Mouse (Mus musculus) mesoderm, embryonic 11.5 days (tissue): ENCODE data around the gene Bsn.
"Not testable (repeated sequence)": the region's sequence is repeated elsewhere in the genome, so short reads cannot be mapped to it uniquely, and the experiment has no call there.

Source experiments
- DNase-seq: peaks from one replicate; pipeline ENCODE4 v3.0.0-alpha.2; 2012; ENCODE audit warnings: low read depth, low spot score

The Bsn gene

GRCm38 (mm10) chr9:108196920-108197677 is 6.9 kb upstream of the Bsn start:
- no peak for DNase-seq

GRCm38 (mm10) chr9:108196222-108196621 is 6.0 kb upstream of the Bsn start:
- not testable (repeated sequence) for DNase-seq

- no peak for DNase-seq
These were observed 747 bp downstream of the Bsn start for GRCm38 (mm10) chr9:108189488-108189786.

GRCm38 (mm10) chr9:108189023-108189422 is 1.2 kb downstream of the Bsn start:
- no peak for DNase-seq

DNA sequence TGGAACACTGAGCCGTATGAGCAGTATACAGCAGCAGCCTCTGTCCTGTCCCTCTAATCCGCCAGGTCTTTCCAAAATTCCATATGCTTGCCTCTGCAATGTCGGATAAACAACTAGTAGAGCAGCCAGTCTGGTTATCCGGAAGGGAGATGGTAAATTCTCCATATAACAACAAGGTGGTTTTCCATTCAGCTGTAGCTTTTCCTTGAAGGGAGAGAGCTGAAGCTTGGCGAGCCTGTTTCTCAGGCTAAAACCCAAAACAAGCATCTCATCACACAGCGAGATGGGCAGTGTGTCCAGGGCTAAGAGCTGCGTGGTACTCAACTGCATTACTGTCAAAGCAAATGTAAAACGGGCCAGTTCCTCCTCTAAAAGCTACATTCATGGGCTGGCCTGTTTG is 1.7 kb downstream of the Bsn start:
- no peak for DNase-seq

- no peak for DNase-seq
These were observed 2.6 kb downstream of the Bsn start for GRCm38 (mm10) chr9:108187616-108188015.

GRCm38 (mm10) chr9:108185786-108186185 is 4.4 kb downstream of the Bsn start:
- DNase-seq: no peak

DNA sequence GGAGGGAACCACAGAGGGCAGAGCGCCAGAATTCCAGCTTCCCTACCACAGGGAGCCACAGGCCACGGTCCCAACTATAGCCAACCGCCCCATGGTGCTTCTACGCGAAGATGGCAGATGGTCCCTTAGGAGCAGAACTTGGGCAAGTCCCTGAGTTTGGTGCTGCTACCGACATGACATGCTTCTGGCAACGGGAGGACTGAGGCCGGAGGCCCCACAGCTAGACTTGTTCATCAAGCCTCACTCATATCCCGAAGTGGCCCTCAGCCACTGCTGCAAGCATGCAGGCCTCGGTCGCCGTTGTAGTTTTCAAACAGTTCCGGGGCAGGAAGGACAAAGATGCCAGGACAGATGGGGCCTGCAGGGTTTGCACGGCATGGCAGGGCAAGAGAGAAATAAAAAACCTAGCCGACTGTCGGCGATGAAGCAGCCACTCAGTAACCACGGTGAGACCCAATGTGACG is 6.6 kb downstream of the Bsn start:
- DNase-seq: no peak

DNA sequence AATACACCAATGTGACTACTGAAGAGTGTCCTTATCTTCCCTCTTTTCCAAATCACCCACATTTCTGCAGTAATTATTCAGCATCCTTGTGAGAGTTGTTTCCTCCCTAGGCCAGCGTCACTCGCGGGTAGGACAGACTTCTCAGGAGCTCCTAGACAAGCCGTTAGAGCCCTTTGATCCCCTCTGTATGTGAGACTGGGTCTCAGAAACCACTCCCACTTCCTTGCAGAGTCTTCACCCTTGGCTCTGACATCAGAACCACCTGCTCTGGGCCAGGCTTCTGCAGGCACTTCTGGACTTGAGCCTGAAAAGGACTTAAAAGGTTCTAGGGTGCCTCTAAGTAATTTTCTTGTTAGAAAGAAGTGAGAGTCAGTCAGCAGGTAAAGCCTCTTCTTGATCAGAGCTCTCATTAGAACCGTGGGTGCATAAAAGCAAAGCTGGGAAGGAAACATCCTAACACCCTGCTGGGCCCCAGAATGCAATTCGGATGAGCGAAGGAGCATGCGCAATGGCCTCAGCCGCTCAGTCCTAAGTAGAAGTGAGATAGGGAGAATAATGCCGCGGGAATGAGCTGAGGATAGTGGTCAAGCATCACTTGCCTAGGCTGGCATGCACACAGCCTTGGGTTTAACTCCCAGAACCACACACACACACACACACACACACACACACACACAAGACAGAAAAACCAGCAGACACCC is 7.2 kb downstream of the Bsn start:
- no peak for DNase-seq

- DNase-seq: no peak
These were observed 11.8 kb downstream of the Bsn start for GRCm38 (mm10) chr9:108178391-108178790.

- DNase-seq: no peak
These were observed 14.9 kb downstream of the Bsn start for GRCm38 (mm10) chr9:108175116-108175838.

GRCm38 (mm10) chr9:108172777-108173350 is 17.3 kb downstream of the Bsn start:
- DNase-seq: no peak

GRCm38 (mm10) chr9:108169751-108170150 is 20.4 kb downstream of the Bsn start:
- no peak for DNase-seq

- no peak for DNase-seq
These were observed 25.0 kb downstream of the Bsn start for GRCm38 (mm10) chr9:108165143-108165542.

- DNase-seq: no peak
These were observed 26.4 kb downstream of the Bsn start for GRCm38 (mm10) chr9:108163646-108164284.

DNA sequence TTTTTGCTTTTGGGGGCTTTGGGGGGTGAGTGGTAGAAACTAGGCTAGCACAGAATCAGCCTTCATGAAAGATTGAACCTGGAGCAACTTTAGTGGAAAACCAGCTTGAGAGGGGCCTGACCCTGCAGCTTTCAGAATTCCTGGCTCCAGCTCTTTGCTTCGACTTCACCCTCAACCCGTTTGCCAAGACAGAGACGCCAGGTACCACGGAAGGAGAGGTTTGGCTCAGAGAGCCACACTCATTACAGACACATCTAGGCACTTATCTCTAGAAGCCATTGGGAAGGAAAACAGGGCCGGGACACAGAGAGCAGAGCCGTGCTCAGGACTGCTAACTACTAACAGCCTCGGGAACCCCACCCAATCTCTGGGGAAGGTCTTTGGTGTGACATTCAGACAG is 32.3 kb downstream of the Bsn start:
- DNase-seq: no peak

DNA sequence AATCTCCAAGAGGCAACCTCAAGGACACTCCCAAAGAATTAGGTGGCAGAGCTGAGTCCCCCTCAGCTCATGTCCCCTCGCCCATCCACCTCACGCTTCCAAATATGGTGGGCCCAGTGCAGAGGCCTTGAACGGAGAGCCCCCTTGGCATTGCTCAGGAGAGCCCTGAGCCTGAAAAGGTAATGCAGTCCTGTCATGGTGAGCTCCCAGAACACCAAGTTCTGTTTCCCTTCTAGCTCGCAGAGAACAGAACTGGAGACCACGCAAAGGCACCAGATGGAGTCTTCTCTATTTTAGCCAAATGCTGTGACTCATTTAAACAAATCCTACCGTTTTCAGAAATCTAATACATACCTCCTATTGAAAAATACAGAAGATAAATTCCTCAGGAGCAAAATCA is 32.7 kb downstream of the Bsn start:
- no peak for DNase-seq

DNA sequence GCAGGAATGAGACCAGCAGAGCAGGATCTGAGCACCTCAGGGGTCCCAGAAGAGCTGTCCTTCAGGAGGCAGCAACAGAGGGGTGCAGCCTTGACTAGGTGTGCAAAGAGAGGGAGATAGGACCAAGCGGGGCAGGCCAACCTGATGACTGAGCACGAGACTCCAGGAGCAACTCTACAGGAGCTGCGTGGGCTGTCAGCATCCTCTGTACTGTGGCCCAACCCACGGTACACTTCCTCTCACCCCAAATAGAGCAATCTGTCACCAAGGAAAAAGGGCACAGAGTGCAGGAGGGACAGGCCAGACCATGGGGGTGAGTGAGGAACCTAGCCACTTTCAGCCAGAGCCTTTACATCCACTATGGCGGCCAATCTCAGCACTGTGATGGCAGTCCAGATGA is 33.4 kb downstream of the Bsn start:
- DNase-seq: no peak

GRCm38 (mm10) chr9:108154814-108155213 is 35.4 kb downstream of the Bsn start:
- no peak for DNase-seq

DNA sequence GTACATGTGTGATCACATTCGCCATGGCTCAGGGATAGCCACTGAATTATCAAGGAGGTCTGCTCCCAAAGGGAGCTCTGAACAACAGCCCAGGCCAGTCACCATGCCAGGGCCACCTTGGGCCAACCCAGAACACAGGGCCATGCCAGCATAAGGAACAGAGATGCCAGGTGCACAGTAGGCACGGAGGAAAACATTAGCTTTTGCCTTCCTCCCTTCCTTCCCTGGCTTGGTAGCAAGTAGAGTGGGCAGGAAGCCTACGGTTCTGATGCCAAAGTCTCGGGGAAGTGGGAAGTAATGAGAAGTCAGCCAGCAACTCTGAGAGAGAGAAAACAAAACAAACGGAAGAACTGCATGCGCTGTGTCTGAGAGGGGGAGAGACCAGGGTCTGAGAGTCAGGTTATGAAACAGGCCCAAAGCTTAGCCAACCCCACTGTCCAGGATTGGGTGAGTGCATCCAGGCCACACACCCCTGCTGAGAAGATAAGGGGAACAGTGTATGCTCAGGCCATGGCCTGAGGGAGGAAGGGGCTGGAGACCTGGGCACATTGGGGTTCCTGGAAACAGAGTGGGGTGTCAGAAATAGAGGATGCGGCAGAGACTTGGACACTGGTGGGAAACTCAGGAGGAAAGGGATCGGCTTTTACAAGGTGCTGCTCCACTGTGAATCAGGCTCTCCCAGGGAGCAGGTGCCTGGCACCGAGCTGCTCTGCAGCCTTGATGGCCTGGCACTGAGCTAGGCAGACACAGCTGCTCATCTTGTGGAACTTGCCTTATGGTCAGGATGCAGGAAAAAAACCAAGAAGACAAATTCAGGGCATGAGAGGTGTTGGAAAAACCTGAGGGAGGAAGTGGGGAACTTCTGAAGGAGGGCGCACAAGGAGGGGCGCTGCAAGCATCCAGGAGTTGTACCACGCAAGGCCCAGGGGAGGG is 36.4 kb downstream of the Bsn start:
- no peak for DNase-seq

DNA sequence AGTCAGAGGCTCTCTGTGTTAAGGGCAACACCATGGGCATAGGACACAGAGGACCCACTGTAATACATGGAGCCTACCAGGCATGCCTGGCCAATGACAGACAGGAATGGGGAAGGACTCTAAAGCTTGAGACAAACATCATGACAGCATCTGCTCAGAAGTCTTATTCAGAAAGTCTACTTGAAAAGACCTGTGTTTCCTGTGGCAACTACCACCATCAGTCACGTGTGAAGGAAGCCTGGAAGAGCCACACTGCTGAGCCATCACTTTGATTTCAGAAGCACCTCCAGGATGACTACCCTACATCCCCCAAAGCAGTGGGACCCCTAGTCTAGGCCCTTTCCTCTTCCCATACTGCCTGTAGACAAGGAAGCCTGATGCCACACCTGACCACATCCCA is 39.7 kb downstream of the Bsn start:
- DNase-seq: no peak
